Mouse (Mus musculus): Measurements from ENCODE around the gene Adap1.

The Adap1 gene

GRCm38 (mm10) chr5:139286142-139286941 lies 39.1 kb downstream of the Adap1 start:
- DNase-seq (ENCODE audit: low spot score in 2 of 2): no peak

DNA sequence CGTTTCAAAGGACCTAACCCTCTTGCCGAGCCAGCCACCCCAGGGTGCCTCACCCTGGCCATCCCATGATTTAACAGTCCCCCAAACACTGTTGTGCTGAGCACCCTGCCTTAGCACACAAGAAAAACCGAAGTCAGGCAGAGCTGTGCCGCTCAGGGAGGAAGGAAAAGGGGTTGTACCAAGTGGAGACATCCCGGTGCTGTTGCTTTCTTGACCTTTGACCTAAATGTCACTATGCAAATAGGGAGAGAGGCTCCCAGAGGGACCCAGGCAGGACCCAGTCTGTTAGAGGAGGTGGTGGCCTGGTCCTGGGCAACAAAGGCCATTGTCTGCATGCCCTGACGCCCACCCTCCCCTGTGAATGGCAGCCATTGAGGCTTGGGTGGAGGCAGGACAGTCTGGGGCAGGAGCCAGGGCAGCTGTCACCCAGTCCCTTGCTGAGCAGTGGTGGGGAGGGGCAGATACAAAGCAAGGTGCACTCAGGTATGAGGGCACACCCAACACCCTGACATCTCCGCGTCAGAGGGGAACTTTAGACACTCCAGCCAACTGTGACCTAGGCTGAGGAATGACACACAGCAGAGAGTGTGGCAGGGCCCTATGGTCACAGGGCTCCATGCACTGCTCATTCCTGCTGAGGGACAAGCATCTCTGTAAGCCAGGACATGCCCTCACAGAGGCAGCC lies 39.9 kb downstream of the Adap1 start:
- no peak for DNase-seq (ENCODE audit: low spot score in 2 of 2)

DNA sequence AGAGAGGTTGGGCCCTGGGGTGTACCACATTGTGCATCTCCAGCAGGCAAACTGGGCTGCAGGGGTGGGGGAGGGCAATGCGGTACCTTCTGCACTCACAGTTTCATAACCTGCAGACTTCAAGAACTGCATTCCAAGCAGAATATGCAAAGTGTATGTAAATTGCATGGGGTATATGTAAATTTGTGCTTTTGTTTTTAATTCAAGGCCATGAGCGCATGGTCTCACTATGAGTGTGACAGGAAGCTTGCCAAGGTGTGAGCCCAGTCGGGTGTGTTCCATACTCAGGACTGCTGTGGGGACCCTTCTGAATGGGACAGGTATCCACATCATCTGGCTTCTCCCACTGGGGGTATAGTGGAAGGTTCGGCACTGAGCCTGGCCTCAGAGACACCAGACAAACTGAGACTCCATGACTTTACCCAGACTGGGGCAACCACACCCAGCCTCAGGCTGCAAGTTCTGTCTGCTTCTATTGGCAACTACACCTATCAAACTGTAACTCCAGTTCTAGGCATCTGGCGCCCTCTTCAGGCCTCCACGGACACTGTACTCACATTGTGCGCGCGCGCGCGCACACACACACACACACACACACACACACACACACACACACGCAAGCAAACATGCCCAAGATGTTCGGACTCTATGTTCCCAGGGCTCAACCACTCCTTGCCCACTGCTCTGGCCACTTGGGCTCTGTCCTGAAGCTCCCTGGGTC lies 41.8 kb downstream of the Adap1 start:
- no peak for DNase-seq (ENCODE audit: low spot score in 2 of 2)

GRCm38 (mm10) chr5:139282191-139282590 lies 43.2 kb downstream of the Adap1 start:
- peak; percentile 76 to 81 for DNase-seq (ENCODE audit: low spot score in 2 of 2)

DNA sequence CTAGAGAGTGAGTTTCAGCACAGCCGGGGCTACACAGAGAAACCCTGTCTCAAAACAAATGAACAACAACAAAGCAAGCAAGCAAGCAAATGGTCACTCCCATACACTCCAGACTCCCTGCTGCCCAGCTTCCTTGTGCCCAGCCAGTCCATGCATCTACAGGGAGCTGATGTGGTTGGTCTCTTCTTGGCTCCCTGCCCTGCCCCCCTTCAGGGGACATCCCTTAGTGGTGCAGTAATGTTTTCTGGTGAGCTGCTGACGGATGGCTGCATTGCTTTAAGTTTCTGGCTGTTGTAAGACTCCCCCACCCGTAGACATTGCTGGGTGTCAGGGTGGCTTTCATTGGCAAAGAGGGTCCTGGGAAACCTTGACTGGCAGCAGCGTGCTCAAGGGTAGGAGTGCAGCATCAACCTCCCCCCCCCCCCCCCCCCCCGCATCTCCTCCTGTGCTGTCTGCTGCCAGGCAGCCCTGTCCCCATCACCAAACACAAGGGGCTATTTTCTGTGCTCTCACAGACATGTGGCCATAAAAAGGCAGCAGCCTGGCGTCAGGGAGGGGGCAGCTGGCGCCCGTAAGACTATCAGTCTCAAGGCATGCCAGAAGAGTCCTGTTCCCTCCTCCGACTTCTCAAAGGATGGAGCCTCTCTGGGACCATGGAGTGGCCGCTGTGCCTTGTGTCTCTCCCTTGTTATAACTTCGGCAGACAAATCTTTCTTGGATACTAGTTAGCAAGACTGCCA lies 43.9 kb downstream of the Adap1 start:
- DNase-seq (ENCODE audit: low spot score in 2 of 2): no peak

DNA sequence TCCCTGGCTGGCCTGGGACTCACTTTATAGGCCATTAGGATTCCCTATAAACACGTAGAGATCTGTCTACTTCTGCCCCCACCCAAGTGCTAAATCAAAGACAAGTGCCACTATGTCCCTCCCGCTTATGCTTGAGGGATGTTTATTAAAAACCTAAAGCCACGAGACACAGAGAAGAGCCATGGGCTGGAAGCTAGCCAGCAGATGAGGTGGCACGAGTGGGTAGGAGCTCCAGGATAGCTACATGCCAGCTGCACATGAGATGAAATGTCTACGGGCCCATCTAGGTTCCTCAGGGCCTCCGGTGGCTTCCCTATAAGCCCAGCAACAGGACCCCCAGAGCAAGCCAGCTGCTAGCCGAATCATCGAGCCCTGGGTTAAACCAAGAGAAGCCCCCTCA lies 48.1 kb downstream of the Adap1 start:
- no peak for DNase-seq (ENCODE audit: low spot score in 2 of 2)

GRCm38 (mm10) chr5:139271994-139272554 lies 53.3 kb downstream of the Adap1 start:
- DNase-seq (ENCODE audit: low spot score in 2 of 2): no peak

- no peak for DNase-seq (ENCODE audit: low spot score in 2 of 2)
Observed at GRCm38 (mm10) chr5:139270806-139271521, 54.5 kb downstream of the Adap1 start.

DNA sequence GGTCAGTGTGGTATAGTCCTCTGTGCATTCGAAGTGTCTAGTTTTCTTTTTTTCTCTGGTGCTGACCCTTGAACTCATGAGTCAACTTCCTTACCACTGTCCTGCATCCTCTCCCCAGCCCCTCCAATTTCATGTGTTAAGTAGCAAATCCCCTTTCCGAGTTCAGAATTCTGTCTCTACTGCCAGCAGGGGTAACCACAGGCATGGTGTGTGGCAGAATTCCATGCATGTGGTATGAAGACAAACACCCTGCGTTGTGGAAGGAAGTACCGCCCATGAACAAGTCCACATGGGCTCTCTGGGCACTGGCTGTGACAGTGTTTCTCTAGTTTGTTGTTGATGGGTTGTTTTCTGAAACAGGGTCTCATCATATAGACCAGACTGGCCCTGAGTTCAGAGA lies 57.8 kb downstream of the Adap1 start:
- DNase-seq (ENCODE audit: low spot score in 2 of 2): no peak

GRCm38 (mm10) chr5:139261403-139261802 lies 64.0 kb downstream of the Adap1 start:
- DNase-seq (ENCODE audit: low spot score in 2 of 2): no peak

GRCm38 (mm10) chr5:139259853-139260252 lies 65.6 kb downstream of the Adap1 start:
- DNase-seq (ENCODE audit: low spot score in 2 of 2): no peak

- no peak for DNase-seq (ENCODE audit: low spot score in 2 of 2)
Observed at GRCm38 (mm10) chr5:139258371-139259035, 66.9 kb downstream of the Adap1 start.

DNA sequence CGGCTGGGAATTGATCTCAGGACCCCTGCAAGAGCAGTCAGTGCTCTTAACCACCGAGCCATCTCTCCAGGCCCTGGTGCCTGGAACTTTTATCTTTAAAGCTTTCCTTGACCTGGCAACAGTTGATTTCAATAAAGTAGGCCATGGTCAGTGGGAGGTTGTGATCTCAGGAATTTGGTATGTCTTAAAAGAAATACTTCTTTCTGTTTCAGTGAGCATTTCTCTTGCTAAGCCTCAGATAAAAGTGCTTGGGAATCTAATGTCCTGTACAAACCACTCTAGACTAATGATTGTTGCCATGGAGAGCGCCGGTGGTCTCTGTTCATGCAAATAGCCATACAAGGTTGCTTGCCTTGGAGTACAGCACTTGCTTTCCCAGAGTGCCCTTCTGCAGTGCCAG lies 67.6 kb downstream of the Adap1 start:
- DNase-seq (ENCODE audit: low spot score in 2 of 2): no peak

GRCm38 (mm10) chr5:139257265-139257664 lies 68.2 kb downstream of the Adap1 start:
- DNase-seq (ENCODE audit: low spot score in 2 of 2): no peak

DNA sequence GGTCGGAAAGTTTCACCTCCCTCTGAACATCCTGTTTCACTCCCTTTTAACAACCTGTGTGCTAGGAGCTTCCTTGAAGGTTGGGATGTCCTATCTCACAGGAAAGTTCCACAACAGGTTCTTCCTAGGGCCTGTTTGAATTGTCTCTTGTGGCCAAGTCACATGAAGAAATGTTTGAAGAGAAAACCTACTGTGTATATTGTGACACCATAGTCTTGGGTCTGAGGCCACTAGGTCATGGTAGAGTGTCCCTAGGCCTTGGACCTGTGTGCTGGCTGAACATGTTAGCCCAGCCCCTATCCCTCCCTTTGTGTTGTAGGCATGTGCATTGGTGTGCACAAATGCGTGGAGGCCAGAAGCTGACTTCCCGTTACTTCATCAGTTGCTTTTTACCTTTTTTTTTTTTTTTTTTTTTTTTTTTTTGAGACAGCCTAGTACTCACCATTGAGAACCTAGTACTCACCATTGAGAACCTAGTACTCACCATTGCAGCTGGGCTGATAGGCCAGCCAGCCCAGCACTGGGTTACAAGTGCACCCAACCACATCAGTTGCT lies 69.1 kb downstream of the Adap1 start:
- DNase-seq (ENCODE audit: low spot score in 2 of 2): no peak

GRCm38 (mm10) chr5:139255777-139256176 lies 69.6 kb downstream of the Adap1 start:
- no peak for DNase-seq (ENCODE audit: low spot score in 2 of 2)

- DNase-seq (ENCODE audit: low spot score in 2 of 2): no peak
Observed at GRCm38 (mm10) chr5:139254938-139255337, 70.5 kb downstream of the Adap1 start.

DNA sequence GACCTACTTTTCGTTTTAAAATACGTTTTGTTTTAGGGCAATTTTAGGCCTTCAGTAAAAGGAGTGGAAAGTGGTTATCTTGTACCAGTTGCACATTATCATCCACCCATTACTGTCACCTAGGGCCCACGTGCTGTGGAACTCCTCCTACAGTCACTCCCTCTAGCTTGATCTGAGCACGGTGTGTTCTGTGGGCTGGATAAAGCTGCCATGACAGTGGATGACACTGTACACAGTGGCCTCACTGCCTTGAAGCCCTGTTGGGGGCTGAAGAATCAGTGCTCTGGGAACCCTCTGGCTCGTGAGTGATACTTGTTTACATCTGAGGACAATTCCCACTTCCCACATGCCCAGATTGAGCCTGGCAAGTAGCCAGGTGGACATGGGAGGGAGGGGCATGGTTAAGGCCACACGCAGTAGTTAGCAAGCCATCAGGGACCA lies 72.1 kb downstream of the Adap1 start:
- DNase-seq (ENCODE audit: low spot score in 2 of 2): peak in 1 of 2 experiments; percentile 13

DNA sequence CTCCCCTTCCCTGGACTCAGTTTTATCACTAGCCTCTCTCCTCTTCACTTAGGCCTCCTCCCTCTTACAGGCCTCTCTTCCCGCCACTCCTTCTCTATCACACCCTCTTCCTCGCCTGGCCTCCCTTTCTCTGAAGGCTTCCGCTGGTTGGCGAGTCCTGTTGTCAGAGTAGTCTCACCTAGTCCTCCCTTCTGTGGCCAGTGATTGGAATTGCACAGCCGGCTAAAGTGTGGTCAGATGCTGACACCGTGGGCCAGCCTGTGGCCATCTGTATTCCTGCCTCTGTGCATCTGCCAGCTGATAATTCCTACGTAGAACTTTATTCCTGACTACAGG lies 72.5 kb downstream of the Adap1 start:
- no peak for DNase-seq (ENCODE audit: low spot score in 2 of 2)

Data from urinary bladder, adult 18-20 months (tissue).